Mouse (Mus musculus) left cerebral cortex, postnatal 36 days (tissue): ENCODE data around the gene Tex13b. TPM values are rescaled to one million over a fixed set of nuclear protein-coding genes. Genes with fewer than 3 reads are reported as not detected.
"Not testable (repeated sequence)": the region's sequence is repeated elsewhere in the genome, so short reads cannot be mapped to it uniquely, and the experiment has no call there.

Experiments
- DNase-seq, 2 experiments: peaks; one replicate each; pipeline ENCODE4 v3.0.0; 2021 to 2022; ENCODE audit warnings: low spot score in 2 of 2, mixed read lengths in 1 of 2
- intact Hi-C: fragments of 180-260 bp; cut with DNase I; formaldehyde crosslinking; loops from one replicate; pipeline ENCODE4 v1.15.1; 2025
- total RNA-seq, 2 experiments: library from RNA; stranded (reverse); gene quantifications; 2 replicates each; pipeline ENCODE4 v1.2.3; 2021

The Tex13b gene
- total RNA-seq, result not detected

- no peak for DNase-seq
- intact Hi-C loops, result no loop called here
Observed at GRCm38 (mm10) chrX:140813312-140814006, at the start of gene Tex13b. TSS of gene Tex13b (minus strand) at chrX:140813433.

GRCm38 (mm10) chrX:140862760-140863159, 49.5 kb upstream of the Tex13b start:
- no peak for DNase-seq
- intact Hi-C loops, result no loop called here

- DNase-seq, result no peak
- intact Hi-C loops, result loop anchor here (10.0 kb wide), 1 partner anchor 193 kb away; the partner anchor contains the start of gene Mid2
Observed at GRCm38 (mm10) chrX:140857445-140857844, 44.2 kb upstream of the Tex13b start.

GRCm38 (mm10) chrX:140857040-140857439, 43.8 kb upstream of the Tex13b start:
- intact Hi-C loops, result loop anchor here (10.0 kb wide), 1 partner anchor 192 kb away; the partner anchor contains the start of gene Mid2
- peak in 1 of 2 experiments; percentile 10 for DNase-seq

GRCm38 (mm10) chrX:140854561-140854960, 41.3 kb upstream of the Tex13b start:
- intact Hi-C loops, result loop anchor here (10.0 kb wide), 1 partner anchor 190 kb away; the partner anchor contains the start of gene Mid2
- DNase-seq, result no peak

GRCm38 (mm10) chrX:140845401-140845800, 32.2 kb upstream of the Tex13b start:
- DNase-seq, intact Hi-C loops: not testable (repeated sequence)

- intact Hi-C loops, result no loop called here
- no peak for DNase-seq
Observed at GRCm38 (mm10) chrX:140839887-140840286, 26.7 kb upstream of the Tex13b start.

GRCm38 (mm10) chrX:140838077-140838476, 24.8 kb upstream of the Tex13b start:
- no peak for DNase-seq
- intact Hi-C loops, result no loop called here

GRCm38 (mm10) chrX:140831706-140832105, 18.5 kb upstream of the Tex13b start:
- intact Hi-C loops, result no loop called here
- no peak for DNase-seq

GRCm38 (mm10) chrX:140822295-140822694, 9.1 kb upstream of the Tex13b start:
- intact Hi-C loops, result no loop called here

GRCm38 (mm10) chrX:140805340-140805739, 7.9 kb downstream of the Tex13b start:
- intact Hi-C loops, result no loop called here
- DNase-seq, result no peak

More at GRCm38 (mm10) chrX:140822295-140822694, 9.1 kb upstream of the Tex13b start:
- DNase-seq, result no peak

- intact Hi-C loops, result no loop called here
- no peak for DNase-seq
Observed at GRCm38 (mm10) chrX:140769794-140770193, 43.4 kb downstream of the Tex13b start.

Other genes with a start within 250 kb of the Tex13b start
- gene Tsc22d3, start 212.8 kb downstream of the Tex13b start, total RNA-seq, result 100 to 1,000 TPM; 126 to 137 TPM
- 10 to 100 TPM; 21.3 to 23.9 TPM for gene Mid2, start 148.8 kb downstream of the Tex13b start, total RNA-seq
- not detected for gene Vsig1, start 94.2 kb upstream of the Tex13b start, total RNA-seq
- gene Psmd10, start 143.3 kb upstream of the Tex13b start, total RNA-seq, result 10 to 100 TPM; 15.1 to 21.1 TPM
- gene Atg4a, start 143.5 kb upstream of the Tex13b start, total RNA-seq, result 10 to 100 TPM in 1 of 2 experiments, 1 to 10 TPM in 1; 5.8 to 12.9 TPM